Mouse (Mus musculus): ENCODE measurements around the gene Pde4d.
A peak's percentile ranks its signal among the peaks of the same experiment; 100 is the strongest.

Pde4d gene

DNA sequence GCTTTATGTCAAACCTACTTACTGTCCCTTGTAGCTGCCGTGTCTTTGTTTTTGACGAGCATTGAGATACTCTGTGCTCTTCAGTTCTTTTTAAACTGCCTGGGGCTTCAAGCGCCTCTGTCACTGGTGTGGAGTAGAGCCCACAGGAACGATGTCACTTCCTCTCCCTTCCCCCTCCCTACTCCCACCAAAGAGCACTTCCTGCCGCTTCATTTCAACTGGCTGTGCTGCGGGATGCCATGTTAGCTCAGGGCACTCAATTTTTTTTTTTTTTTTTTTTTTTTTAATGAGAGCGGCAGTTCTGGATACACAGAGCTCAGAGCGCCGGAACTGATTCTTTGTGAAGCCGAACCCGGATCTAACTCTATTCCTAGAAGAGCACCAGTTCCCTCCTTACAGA, 789.5 kb downstream of the Pde4d start:
- no peak for DNase-seq (ENCODE audit: low read depth)

DNA sequence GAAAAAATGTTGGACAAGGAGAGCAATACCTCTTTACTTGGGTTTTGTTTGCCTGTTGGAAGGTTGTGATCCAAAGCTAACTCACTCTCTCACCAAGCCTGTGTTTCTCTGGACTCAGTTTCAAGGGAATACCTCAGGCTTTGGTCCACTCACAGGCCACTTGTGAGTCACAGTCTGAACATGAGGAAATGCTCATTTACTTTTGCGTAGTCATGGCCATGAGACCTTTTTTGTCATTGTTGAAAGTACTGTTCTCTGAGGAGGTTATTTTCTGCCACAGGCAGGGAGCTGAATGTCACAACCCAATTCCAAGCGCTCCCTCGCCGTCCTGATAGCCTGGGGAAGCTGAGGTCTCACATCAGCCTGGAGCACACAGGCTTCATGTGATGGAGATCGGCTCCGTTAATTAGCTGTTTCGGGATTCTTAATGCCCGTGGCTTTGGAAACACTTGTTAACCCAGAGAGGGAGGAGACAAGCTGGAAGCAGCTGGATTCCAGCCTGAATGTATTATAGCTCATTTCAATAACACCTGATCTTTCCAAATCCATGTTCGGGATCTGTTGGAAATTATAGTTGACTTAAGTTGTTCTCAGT, 792.8 kb downstream of the Pde4d start:
- no peak for DNase-seq (ENCODE audit: low read depth)

DNA sequence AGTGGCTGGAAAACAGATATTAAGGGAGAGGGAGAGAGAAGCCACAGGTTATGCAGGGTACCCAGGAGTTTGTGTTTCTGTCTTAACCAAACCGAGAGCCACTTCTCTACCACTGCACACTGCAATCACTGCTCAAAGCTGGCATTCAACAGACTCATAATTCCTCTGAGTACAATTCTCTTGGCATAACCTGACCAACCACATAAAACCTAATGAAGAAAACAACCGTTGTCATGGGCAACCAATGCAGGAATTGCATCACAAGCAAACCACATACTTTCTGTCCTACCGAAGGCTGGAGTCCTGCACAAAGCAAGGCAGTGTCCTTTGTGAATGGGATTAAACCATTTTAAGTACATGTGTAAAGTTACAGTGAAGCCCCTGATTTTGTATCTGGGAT, 793.4 kb downstream of the Pde4d start:
- no peak for DNase-seq (ENCODE audit: low read depth)

DNA sequence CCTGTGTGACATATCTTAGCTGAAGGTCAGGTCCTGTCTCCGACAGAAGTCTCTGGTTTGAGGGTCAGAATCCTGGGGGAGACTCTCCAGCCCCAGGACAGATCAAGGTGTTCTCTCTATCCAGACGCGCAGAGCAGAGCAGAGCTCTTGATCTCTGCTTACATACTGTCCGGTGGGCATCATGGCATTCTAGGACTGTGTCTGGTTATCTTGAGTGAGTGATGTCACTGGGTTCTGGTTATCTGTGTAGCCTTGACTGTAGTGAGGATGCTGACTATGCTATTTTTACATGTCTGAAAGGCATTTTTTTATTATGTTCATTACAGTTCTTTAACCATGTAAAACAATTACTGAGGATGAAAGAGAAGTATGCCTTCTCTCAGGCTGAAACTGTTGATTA, 797.3 kb downstream of the Pde4d start:
- DNase-seq (ENCODE audit: low read depth), result no peak

DNA sequence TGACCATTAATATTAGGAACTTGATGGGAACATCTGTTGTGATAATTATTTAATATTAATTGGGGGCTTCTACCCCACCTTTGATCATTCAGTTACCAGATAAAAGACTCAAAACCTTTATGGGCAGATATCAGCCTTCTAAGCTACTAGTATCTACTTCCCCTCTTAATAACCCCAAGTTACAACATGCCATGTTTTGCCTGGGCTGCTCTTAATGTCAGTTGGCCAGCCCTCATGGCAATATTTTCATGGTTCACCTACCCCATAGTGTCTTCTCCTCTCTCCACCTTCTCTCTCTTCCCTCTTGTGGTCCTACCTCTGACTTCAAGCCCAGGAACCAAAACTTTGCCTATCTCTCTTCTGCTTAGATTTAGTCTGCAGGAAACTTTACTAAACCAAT, 799.6 kb downstream of the Pde4d start:
- DNase-seq (ENCODE audit: low read depth), result no peak

DNA sequence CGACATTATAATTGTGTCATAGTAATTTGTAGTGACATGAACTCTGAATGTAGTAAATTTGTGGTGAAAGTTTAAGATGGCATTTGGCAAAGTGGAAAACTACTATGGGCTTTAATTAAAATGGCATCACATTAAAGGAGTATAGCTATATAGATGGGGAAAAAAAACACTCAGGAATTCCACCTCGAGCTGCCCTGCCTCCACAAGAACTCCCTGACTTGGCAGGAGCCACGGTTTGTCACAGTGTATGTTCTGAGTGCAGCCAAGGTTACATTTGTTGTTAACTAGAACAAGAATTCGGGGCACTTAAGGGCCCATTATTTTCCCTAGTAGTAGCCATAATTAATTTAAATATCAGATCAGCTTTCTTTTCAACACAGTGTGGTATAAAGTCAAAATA, 805.9 kb downstream of the Pde4d start:
- DNase-seq (ENCODE audit: low read depth), result no peak

DNA sequence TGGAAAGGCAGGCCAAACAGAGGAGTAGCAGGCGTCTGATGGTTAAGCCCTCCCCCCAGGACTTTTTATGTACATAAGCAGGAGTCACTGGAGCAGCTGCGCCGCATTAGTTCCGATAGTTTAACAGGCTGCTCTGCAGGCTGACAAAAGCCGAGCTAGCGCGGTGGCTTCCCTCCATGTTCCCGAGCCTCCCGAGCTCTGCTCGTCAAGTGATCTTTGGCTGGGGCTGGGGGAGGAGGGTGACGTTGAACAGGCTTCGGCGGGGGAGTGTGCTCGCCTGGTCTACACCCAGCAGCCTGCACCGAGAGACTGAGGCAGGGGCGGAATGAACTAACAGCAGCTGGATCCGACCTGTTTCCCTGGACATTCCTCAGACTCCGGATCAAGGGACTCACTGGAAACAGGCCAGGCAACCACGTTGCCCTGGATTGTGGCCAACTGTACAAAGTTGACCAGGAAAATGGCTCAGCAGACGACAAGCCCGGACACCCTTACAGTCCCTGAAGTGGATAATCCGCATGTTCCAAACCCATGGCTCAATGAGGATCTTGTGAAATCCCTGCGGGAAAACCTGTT, 810.6 kb downstream of the Pde4d start:
- DNase-seq (ENCODE audit: low read depth), result peak; percentile 5

DNA sequence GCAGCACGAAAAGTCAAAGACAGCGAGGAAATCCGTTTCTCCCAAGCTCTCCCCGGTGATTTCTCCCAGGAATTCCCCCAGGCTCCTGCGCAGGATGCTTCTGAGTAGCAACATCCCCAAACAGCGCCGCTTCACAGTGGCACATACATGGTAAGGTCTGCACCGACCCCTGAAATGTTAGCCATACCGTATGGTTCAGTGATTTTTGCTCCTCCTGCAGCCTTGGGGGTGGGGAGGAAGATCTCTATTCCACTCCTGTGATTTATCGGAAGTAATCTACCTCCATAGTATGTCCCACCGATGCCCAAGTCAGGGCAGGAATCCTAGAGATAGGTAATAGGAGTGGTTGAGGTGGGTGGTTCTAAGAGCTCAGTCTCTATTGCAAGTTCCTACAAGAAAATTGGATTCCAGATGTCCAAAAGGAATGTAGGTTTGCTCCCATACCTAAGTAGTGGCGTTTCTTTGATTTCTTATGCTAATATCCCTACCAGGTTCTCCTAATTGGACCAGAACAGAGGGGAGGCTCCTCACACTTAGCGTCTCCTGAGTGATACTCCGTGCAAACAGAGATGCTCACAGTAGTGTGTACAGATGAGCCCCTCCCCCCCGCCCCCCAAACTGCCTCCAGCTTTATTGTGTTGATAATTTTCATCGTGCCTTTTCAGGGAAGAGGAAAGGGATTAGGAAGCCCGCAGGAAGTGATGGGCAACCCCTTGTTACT, 811.2 kb downstream of the Pde4d start:
- DNase-seq (ENCODE audit: low read depth), result no peak

DNA sequence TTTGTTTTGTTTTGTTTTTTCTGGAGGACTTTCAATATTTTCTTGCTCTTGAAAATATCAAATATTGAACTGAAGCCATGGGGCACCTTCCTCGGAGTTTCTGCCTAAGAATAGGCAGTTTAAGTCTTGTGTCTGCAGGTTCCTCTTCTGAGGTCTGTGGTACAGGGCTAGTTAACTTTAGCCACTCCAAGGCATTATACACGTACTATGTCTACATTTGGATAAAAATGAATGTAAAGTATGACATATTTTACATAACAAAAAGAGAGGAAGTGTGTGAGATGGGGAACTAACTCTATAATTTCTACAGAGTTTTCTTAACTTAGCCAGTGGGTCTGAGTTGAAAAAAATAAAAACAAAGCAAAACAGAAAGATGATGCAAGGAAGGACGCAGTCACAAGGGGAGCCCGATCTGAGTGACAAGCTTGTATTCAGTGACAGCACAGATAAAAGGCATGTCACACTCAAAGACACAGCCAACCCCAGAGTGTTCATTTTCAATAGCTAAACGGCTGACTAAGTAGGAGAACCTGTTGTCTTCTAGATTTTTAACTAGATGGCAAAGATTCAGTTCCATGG, 812.0 kb downstream of the Pde4d start:
- DNase-seq (ENCODE audit: low read depth), result no peak

DNA sequence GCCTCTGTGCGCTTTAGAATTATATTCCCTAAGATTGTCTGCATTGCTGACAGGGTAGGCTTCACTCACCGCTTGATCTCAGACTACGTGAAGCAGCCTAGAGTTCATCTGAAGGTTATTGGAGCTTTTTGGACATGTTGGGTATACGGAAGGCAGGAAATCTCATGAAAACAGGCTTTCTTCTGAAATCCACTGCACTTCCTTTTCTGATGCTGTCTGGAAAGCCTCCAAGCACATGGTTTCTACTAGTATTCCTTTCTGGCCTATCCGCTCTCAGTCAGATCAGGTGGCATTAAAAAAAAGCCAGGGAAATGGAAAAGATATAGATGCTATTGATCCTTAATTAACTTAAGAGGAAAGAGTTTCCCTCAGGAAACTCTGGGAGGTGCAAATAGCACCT, 812.8 kb downstream of the Pde4d start:
- DNase-seq (ENCODE audit: low read depth), result no peak

DNA sequence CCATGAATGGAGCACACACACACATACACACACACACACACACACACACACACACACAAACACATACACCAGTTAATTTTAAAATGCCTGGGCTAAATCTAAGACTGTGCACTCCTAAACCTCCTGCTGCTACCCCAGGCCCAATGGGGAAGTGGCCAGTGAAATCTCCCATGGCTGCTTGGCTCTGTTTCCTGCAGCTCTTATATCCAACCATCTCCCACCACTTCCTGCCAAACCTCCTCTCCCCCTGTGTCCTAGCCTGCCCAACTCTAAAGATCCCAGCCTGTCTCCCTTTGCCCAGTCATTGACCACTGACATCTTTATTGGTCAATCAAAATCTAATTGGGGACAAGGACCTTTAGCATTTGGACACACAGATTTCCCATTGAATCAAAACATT, 814.1 kb downstream of the Pde4d start:
- no peak for DNase-seq (ENCODE audit: low read depth)

DNA sequence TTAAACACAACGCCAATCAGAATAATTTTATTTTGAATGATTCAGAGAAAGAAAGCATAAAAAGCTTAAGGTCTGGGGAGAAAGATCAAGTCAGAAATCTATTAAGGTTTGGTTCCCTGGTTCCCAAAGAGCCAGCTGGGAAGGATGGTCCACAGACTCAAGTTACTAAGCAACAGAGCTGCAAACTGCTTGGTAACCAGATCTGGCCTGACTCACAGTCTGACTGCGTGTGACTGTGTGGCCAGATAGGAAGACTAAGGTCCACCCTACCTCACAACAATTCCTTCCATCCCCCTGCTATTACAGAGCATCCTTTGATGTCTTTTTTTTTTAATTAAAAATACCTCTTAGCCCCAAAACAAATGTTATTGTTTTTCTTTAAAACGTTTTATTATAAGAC, 818.5 kb downstream of the Pde4d start:
- DNase-seq (ENCODE audit: low read depth), result no peak

DNA sequence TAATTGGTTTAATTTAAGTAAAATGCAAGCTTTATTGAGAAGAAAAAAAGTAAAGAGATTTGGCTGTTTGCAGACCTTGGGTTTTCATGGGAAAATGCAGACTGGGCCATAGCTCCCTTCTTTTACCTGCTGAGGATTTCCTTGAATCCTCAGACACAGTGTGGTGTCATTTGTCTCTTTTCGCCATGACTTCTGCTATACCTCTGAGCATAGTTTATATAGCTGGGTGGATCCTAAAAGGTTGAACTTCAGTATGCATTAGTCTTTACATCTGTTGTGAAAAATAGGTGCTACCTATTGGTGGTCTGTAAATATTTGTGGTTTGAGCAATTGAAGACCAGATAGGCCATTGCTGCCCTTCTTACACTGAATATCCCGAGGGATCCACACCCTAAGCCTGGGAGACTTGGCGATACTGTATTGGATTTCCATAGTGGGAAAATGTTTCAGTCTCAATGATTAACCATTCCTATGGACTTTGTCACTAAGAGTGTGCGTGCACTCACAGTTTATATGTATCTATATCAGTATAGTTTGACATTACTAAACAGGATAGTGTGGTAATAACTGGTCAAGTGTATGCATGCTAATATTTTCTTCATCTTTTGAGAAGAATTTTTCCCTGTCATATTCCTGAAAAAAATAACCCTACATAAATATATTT, 819.0 kb downstream of the Pde4d start:
- DNase-seq (ENCODE audit: low read depth), result no peak

DNA sequence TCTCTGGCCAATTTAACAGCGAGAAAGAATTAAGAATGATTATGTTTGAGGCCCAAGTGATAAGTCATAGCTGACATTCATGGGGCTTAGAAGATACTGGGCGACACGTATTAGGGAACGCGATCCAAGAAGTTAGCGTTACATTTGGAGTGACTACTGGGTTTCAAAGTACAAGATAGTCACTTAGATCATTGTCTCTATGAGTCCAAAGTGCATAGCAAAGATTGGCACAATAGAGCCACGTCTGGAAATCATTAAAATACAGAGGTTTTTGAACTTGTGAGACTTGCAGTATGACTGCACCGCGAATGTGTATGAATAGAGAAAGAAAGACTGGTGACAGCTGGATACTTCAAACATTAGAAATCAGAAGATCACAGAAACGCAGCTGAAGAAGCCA, 825.1 kb downstream of the Pde4d start:
- DNase-seq (ENCODE audit: low read depth), result no peak

DNA sequence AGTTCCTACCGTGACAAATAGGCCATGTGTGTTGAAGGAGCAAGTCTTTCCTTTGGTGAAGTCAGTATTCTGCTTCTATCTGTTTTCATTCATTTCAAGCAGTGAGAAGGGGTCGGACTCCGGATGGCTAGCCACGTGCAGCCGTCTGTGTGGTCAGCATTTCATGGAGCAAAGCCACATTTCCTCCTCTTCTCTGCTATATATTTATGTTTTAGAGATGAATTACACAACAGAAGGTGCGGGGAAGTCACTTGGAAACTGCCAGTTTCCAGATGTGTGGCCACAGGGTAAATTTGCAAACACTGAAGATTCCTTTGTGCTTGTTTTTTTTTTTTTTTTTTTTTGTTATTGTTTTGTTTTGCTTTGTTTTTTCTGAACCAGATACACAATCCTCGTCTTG, 828.0 kb downstream of the Pde4d start:
- DNase-seq (ENCODE audit: low read depth), result no peak

DNA sequence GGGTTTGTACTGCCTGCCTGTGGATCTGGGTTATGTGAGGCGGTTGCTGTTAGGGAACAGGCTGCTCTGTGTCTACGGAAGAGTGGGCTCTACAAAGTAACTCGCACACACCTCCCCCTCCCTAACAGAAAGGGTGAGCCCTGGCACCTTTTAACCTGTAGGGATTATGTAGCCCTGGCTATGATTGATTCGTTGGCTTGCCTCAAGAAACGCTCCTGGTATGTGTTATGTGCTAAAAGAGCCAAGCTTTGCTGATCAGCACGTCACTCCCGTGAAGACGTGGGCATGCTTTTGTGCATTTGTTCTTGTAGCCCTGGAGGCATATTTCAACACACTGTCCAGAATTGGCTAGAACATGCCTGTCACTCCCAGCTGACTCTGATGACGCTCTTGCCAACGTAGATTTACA, 828.8 kb downstream of the Pde4d start:
- DNase-seq (ENCODE audit: low read depth), result no peak

DNA sequence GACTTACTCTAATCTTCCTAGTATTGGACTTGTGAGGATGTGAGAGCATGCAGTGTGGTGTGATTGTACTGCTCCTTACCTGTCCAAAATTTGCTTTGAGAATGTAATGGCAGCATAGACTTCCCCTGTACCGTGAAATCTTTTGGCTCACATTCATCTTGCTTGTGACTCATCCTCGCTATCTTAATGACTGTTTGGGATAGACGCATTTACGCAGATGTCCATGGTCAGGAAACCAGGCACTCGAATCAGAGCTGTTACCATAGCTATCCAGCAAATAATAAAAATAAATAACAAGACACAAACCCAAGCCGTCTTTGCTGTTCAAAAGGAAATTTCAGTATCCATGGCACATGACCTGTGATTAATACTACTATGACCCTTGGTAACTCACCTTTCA, 829.5 kb downstream of the Pde4d start:
- DNase-seq (ENCODE audit: low read depth), result no peak

DNA sequence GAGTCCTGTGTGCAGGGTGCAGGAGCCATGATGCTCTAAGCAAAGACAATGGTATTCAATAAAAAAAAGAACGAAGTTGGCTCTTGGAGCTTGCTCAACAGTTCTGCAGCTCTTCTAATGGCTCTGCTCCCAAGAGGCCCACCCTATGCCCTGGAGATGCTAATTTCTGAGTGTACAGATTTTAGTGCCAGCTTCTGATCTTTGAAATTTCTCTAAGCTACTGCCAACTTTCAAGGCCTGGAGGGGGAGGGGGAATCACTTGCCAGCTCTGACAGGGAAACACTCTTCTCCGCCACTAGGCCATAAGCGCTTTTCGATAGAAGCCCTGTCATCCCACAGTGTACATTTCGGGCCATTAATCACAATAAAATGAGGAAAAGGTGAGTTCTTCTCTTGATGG, 830.7 kb downstream of the Pde4d start:
- no peak for DNase-seq (ENCODE audit: low read depth)

DNA sequence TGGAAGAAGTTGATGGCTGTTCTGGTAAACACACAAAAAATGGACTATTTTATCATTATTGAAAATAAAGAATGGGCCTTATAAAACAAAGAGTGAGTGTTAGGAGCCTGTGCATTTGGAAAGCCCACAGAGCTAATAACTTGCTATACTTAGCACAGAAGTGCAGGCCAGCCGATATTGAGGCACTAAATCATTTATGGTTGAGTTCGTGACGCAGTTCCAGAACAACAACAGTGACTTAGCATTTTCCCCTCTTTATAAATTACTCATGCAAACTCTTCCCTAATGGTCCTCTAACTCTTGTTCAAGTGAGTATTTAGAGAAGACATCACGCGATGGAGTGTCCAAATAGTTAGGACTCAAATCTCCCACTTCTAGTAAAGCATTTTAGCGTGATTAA, 837.7 kb downstream of the Pde4d start:
- DNase-seq (ENCODE audit: low read depth), result no peak

DNA sequence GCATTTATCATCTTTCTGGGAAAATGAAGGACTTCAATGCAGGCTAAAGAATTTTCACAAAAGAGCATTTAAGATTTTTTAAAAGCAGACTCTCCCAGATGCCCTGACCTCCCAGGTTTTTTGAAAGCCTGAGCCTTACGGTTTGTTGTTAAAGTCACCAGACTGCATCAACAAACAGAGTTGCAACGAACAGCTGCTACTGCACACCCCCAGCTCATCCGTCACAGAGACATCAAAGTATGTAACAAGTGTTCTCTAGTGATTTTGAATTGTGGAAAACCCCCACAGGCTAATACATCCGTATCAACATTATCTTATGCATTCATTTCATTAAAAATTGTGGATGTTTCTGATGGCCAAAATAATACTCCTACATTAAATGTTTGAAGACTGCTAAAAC, 841.2 kb downstream of the Pde4d start:
- no peak for DNase-seq (ENCODE audit: low read depth)

DNA sequence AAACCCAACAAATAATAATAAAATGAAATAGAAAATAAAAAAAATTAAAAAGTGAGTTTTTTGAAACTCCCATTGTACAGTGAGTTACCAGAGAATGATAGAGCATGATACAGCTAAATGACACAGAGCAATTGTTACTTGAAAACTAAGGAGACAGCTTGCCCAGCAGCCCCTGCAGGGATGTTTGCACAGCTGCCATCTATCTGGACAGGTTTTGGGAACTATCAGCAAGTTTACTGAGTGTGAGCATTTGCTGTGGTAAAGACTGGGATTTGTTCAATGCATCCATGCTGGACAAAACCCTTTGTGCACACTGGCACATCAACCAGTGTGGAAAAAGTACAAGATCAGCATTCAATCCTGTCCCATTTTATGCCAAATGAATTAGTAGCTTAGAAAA, 843.3 kb downstream of the Pde4d start:
- no peak for DNase-seq (ENCODE audit: low read depth)

DNA sequence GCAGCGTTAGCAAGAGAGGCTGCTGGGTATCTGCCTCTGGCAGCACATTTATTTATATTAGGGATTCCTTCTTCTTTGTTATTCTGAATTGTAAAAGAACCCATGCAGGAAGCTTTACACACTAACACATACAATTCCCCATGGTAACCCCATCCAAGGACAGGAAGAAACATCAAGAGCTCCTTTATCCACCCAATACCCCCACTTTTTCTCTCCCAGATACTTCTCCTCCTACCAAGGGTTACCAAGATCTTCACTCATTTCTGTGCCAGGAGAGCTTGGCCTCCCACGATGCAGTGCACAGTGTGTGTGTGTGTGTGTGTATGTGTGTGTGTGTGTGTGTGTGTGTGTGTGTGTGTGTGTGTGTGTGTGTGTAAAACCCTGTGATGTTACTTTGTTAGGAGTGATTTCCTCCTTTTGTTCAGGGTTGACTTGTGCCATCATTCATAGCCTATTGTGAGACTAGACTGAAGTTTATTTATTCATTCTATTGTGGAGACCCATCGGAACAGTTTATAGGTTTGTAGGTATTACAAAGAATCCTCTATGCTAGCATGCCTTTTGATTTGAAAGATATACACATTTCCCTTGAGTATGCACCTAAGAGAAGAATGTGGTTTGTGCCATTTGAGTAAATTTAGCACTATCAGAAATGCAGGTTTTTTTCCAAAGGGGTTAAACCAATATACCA, 846.7 kb downstream of the Pde4d start:
- DNase-seq (ENCODE audit: low read depth), result no peak
